Mouse (Mus musculus) midbrain, embryonic 16.5 days (tissue): ENCODE data around the gene Gcc2. TPM values are rescaled to one million over a fixed set of nuclear protein-coding genes. Genes with fewer than 3 reads are reported as not detected.
"Not testable (repeated sequence)": the region's sequence is repeated elsewhere in the genome, so short reads cannot be mapped to it uniquely, and the experiment has no call there.

Experiments
- ATAC-seq: fragments of 200-750 bp; cut with Nextera tagmentation; 2 replicates; pipeline ENCODE4 v1.8.0; 2017; ENCODE audit warnings: moderate TSS enrichment
- H3K27ac ChIP-seq: fragments of 300-500 bp; sonication (generic); 2 replicates; pipeline ENCODE4 v1.5.1; 2014; ENCODE audit warnings: mild to moderate bottlenecking, low read length, mixed read lengths
- H3K27me3 ChIP-seq: fragments of 300-500 bp; sonication (generic); 2 replicates; pipeline ENCODE4 v1.6.1; 2014; ENCODE audit warnings: low read depth, low read length, mixed read lengths; ENCODE audit not compliant: control insufficient read depth, insufficient read depth
- H3K36me3 ChIP-seq: fragments of 300-500 bp; sonication (generic); 2 replicates; pipeline ENCODE4 v1.6.1; 2014; ENCODE audit warnings: mild to moderate bottlenecking, low read length, moderate library complexity, mixed read lengths; ENCODE audit not compliant: control insufficient read depth, insufficient read depth
- H3K4me1 ChIP-seq: fragments of 300-500 bp; sonication (generic); 2 replicates; pipeline ENCODE4 v1.6.1; 2014; ENCODE audit warnings: mild to moderate bottlenecking, low read length, mixed read lengths; ENCODE audit not compliant: control insufficient read depth, insufficient read depth
- H3K4me2 ChIP-seq: fragments of 300-500 bp; sonication (generic); 2 replicates; pipeline ENCODE4 v1.6.1; 2014; ENCODE audit warnings: mild to moderate bottlenecking, low read length, mixed read lengths
- H3K4me3 ChIP-seq: fragments of 300-500 bp; sonication (generic); 2 replicates; pipeline ENCODE4 v1.5.1; 2014; ENCODE audit warnings: low read depth, mild to moderate bottlenecking, low read length, moderate library complexity, mixed read lengths
- H3K9ac ChIP-seq: fragments of 300-500 bp; sonication (generic); 2 replicates; pipeline ENCODE4 v1.6.1; 2014; ENCODE audit warnings: low read depth, low read length, mixed read lengths
- H3K9me3 ChIP-seq: fragments of 300-500 bp; sonication (generic); replicated peaks from 2 replicates; pipeline ENCODE4 v1.6.1; 2014; ENCODE audit warnings: mild to moderate bottlenecking, low read length, mixed read lengths; ENCODE audit not compliant: control insufficient read depth, poor library complexity, severe bottlenecking
- WGBS: fragments of 180-500 bp; shearing (Covaris S2); extraction: QIAGEN DNeasy Blood & Tissue Kit; methylation state at CpG from one replicate; pipeline ENCODE4 v1.1.7; 2014; 5-methylcytosine and 5-hydroxymethylcytosine counted together
- polyA plus RNA-seq: library from polyadenylated mRNA; unstranded; fragments of >200 nt; fragmentation: Nextera tagmentation; extraction: Ambion mirVana; gene quantifications from 2 replicates; pipeline ENCODE4 v1.2.1, GENCODE M21; 2015

Gene Gcc2
- polyA plus RNA-seq, 1 experiment from 2014 or later: 79.5 TPM

- H3K36me3 ChIP-seq, H3K4me1 ChIP-seq, H3K27ac ChIP-seq, H3K4me3 ChIP-seq, H3K27me3 ChIP-seq, H3K9ac ChIP-seq, H3K9me3 ChIP-seq, H3K4me2 ChIP-seq, ATAC-seq: not testable (repeated sequence)
- WGBS: 85% methylated on average over 4 of the region's 4 CpGs
Measured at GRCm38 (mm10) chr10:58226357-58226756, 28.9 kb upstream of the Gcc2 start.

- not testable (repeated sequence) for H3K4me1 ChIP-seq, H3K27me3 ChIP-seq, H3K4me2 ChIP-seq, H3K9me3 ChIP-seq, H3K36me3 ChIP-seq, ATAC-seq, H3K27ac ChIP-seq, H3K9ac ChIP-seq, H3K4me3 ChIP-seq
- WGBS: 85% methylated on average over 2 of the region's 6 CpGs
Measured at GRCm38 (mm10) chr10:58227798-58228197, 27.5 kb upstream of the Gcc2 start.

- H3K4me1 ChIP-seq, H3K4me3 ChIP-seq, H3K4me2 ChIP-seq, H3K36me3 ChIP-seq, H3K9me3 ChIP-seq, H3K9ac ChIP-seq, H3K27me3 ChIP-seq, H3K27ac ChIP-seq, ATAC-seq: not testable (repeated sequence)
- WGBS: 64% methylated on average over 3 of the region's 3 CpGs
Measured at GRCm38 (mm10) chr10:58230021-58230420, 25.3 kb upstream of the Gcc2 start.

- H3K4me1 ChIP-seq, H3K4me3 ChIP-seq, H3K27ac ChIP-seq, H3K4me2 ChIP-seq, H3K36me3 ChIP-seq, H3K27me3 ChIP-seq, H3K9me3 ChIP-seq, H3K9ac ChIP-seq: not testable (repeated sequence)
- peak; percentile 34 for ATAC-seq
- WGBS: 80% methylated on average over 5 of the region's 7 CpGs
Measured at GRCm38 (mm10) chr10:58231088-58231487, 24.2 kb upstream of the Gcc2 start.

GRCm38 (mm10) chr10:58231779-58232640, 23.3 kb upstream of the Gcc2 start:
- not testable (repeated sequence) for H3K27ac ChIP-seq, H3K4me1 ChIP-seq, H3K4me2 ChIP-seq, H3K27me3 ChIP-seq, H3K36me3 ChIP-seq, H3K4me3 ChIP-seq, H3K9me3 ChIP-seq, H3K9ac ChIP-seq
- ATAC-seq: peak; percentile 81
- 88% methylated on average over 31 of the region's 35 CpGs for WGBS

- ATAC-seq: peak; percentile 68
- not testable (repeated sequence) for H3K27ac ChIP-seq, H3K4me2 ChIP-seq, H3K4me1 ChIP-seq, H3K9me3 ChIP-seq, H3K4me3 ChIP-seq, H3K36me3 ChIP-seq, H3K9ac ChIP-seq, H3K27me3 ChIP-seq
- WGBS: 78% methylated on average over 5 of the region's 8 CpGs
Measured at GRCm38 (mm10) chr10:58232641-58232969, 22.7 kb upstream of the Gcc2 start, which contains the start of gene Duxf3. Duxf3 (minus strand) TSS chr10:58232675.

- not testable (repeated sequence) for H3K9ac ChIP-seq, H3K36me3 ChIP-seq, H3K4me2 ChIP-seq, H3K27me3 ChIP-seq, H3K4me3 ChIP-seq, H3K27ac ChIP-seq, H3K9me3 ChIP-seq, H3K4me1 ChIP-seq
- peak; percentile 61 for ATAC-seq
- WGBS: 78% methylated on average over 9 of the region's 10 CpGs
Measured at GRCm38 (mm10) chr10:58233054-58233739, 22.1 kb upstream of the Gcc2 start.

GRCm38 (mm10) chr10:58233740-58234121, 21.6 kb upstream of the Gcc2 start:
- not testable (repeated sequence) for H3K27me3 ChIP-seq, H3K36me3 ChIP-seq, H3K4me3 ChIP-seq, ATAC-seq, H3K27ac ChIP-seq, H3K9me3 ChIP-seq, H3K9ac ChIP-seq, H3K4me2 ChIP-seq, H3K4me1 ChIP-seq

- H3K4me2 ChIP-seq, H3K9me3 ChIP-seq, H3K27me3 ChIP-seq, H3K36me3 ChIP-seq, H3K4me1 ChIP-seq, H3K27ac ChIP-seq, H3K4me3 ChIP-seq, ATAC-seq, H3K9ac ChIP-seq: not testable (repeated sequence)
- 82% methylated on average over 4 of the region's 4 CpGs for WGBS
Measured at GRCm38 (mm10) chr10:58234985-58235384, 20.3 kb upstream of the Gcc2 start.
